Mouse (Mus musculus): ENCODE data around the gene Ryr3. TPM values are rescaled to one million over a fixed set of nuclear protein-coding genes. Genes with fewer than 3 reads are reported as not detected.
A peak's percentile ranks its signal among the peaks of the same experiment; 100 is the strongest.

Ryr3 gene
- polyA plus RNA-seq (2014; fragmentation: Nextera tagmentation; extraction: Ambion mirVana) = 2.3 and 5.0 TPM in 2 replicates

GRCm38 (mm10) chr2:113216746-113217461 is at the start of gene Ryr3:
Gene Ryr3, minus strand, starts transcription at chr2:113217096.
- peak; percentile 95 for ATAC-seq
- Histone ChIP-seq H3K4me1 (ENCODE audit: control insufficient read depth, insufficient read depth, low read length) (no peaks in the 10 kb centered on the region), H3K36me3 (ENCODE audit: control insufficient read depth, insufficient read depth, low read length) (no peaks in the 10 kb centered on the region), H3K9ac (ENCODE audit: low read length) (peak within 1 kb of the TSS; percentile 70), H3K27ac (ENCODE audit: low read depth, low read length) (peak within 1 kb of the TSS; percentile 57), H3K4me2 (ENCODE audit: low read length) (peak within 1 kb of the TSS; percentile 86), H3K9me3 (replicated peaks; ENCODE audit: control insufficient read depth, low read length) (0 out of 2 replicates have a peak, but pooled peaks cover 6% of the 10 kb centered on the region), H3K27me3 (replicated peaks; ENCODE audit: control insufficient read depth, insufficient read depth, low read length) (0 out of 2 replicates have a peak, but pooled peaks cover 8% of the 10 kb centered on the region), H3K4me3 (ENCODE audit: low read depth, low read length) (peak within 1 kb of the TSS; percentile 53)
- peak; percentile 76 for DNase-seq (ENCODE audit: low spot score)
- under 1% methylated on average over 38 of the region's 72 CpGs for WGBS

- H3K9ac ChIP-seq (ENCODE audit: low read length) = no peak overlapping the region
- H3K4me1 ChIP-seq (ENCODE audit: control insufficient read depth, insufficient read depth, low read length) = no peaks in the 10 kb centered on the region
- H3K9me3 ChIP-seq (replicated peaks; ENCODE audit: control insufficient read depth, low read length) = no peaks in the 10 kb centered on the region
- no peak overlapping the region for H3K27ac ChIP-seq (ENCODE audit: low read depth, low read length)
- DNase-seq (ENCODE audit: low spot score) (peak; percentile 56), ATAC-seq (0 out of 2 replicates have a peak, but pooled peaks have one; percentile 63)
- 36% methylated on average over 5 of the region's 5 CpGs for WGBS
- no peaks in the 10 kb centered on the region for H3K36me3 ChIP-seq (ENCODE audit: control insufficient read depth, insufficient read depth, low read length)
- H3K4me3 ChIP-seq (ENCODE audit: low read depth, low read length) = no peak overlapping the region
- no peaks in the 10 kb centered on the region for H3K27me3 ChIP-seq (replicated peaks; ENCODE audit: control insufficient read depth, insufficient read depth, low read length)
- H3K4me2 ChIP-seq (ENCODE audit: low read length) = no peak overlapping the region
These were observed 22.0 kb upstream of the Ryr3 start for GRCm38 (mm10) chr2:113238871-113239270.

GRCm38 (mm10) chr2:113236993-113237392 is 20.1 kb upstream of the Ryr3 start:
- 53% methylated on average over 1 of the region's 1 CpGs for WGBS
- H3K27ac ChIP-seq (ENCODE audit: low read depth, low read length) = no peak overlapping the region

GRCm38 (mm10) chr2:113234559-113234958 is 17.7 kb upstream of the Ryr3 start:
- Histone ChIP-seq H3K9ac (ENCODE audit: low read length) (no peak overlapping the region), H3K4me1 (ENCODE audit: control insufficient read depth, insufficient read depth, low read length) (no peaks in the 10 kb centered on the region), H3K4me2 (ENCODE audit: low read length) (no peak overlapping the region), H3K27ac (ENCODE audit: low read depth, low read length) (no peak overlapping the region), H3K27me3 (replicated peaks; ENCODE audit: control insufficient read depth, insufficient read depth, low read length) (no peaks in the 10 kb centered on the region), H3K9me3 (replicated peaks; ENCODE audit: control insufficient read depth, low read length) (no peaks in the 10 kb centered on the region), H3K4me3 (ENCODE audit: low read depth, low read length) (no peak overlapping the region), H3K36me3 (ENCODE audit: control insufficient read depth, insufficient read depth, low read length) (no peaks in the 10 kb centered on the region)
- DNase-seq (ENCODE audit: low spot score) (peak; percentile 89), ATAC-seq (peak; percentile 61)
- WGBS = 18% methylated on average over 3 of the region's 3 CpGs

More at GRCm38 (mm10) chr2:113236993-113237392, 20.1 kb upstream of the Ryr3 start:
- no peak overlapping the region for H3K4me2 ChIP-seq (ENCODE audit: low read length)
- H3K36me3 ChIP-seq (ENCODE audit: control insufficient read depth, insufficient read depth, low read length) = no peaks in the 10 kb centered on the region
- DNase-seq (ENCODE audit: low spot score) = peak; percentile 63
- H3K4me3 ChIP-seq (ENCODE audit: low read depth, low read length) = no peak overlapping the region
- no peak overlapping the region for H3K9ac ChIP-seq (ENCODE audit: low read length)
- peak; percentile 75 for ATAC-seq
- H3K4me1 ChIP-seq (ENCODE audit: control insufficient read depth, insufficient read depth, low read length) = no peaks in the 10 kb centered on the region
- H3K27me3 ChIP-seq (replicated peaks; ENCODE audit: control insufficient read depth, insufficient read depth, low read length) = no peaks in the 10 kb centered on the region
- H3K9me3 ChIP-seq (replicated peaks; ENCODE audit: control insufficient read depth, low read length) = no peaks in the 10 kb centered on the region

DNA sequence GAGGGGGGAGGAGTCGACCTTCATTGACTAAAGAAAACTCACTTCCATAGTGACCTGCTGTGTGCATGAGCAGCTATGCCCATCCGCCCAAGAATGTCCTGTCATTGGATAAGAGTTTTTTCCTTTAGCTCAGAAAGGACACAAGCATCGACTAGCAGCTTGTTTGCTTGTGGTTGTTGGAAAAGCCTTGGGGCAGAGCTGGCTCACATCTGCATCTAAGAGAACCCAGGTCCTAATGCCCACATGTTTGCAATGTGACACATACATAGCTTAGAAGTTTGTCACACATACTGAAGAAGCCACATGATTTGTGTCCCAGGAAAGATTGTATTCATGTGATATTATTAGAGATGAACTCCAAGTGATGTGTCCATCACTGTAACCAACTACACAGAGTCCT is 16.5 kb upstream of the Ryr3 start:
- H3K4me3 ChIP-seq (ENCODE audit: low read depth, low read length) = no peak overlapping the region
- H3K4me2 ChIP-seq (ENCODE audit: low read length) = no peak overlapping the region
- no peak overlapping the region for H3K9ac ChIP-seq (ENCODE audit: low read length)
- H3K4me1 ChIP-seq (ENCODE audit: control insufficient read depth, insufficient read depth, low read length) = no peaks in the 10 kb centered on the region
- DNase-seq (ENCODE audit: low spot score) (no peak), ATAC-seq (no peak)
- no peaks in the 10 kb centered on the region for H3K9me3 ChIP-seq (replicated peaks; ENCODE audit: control insufficient read depth, low read length)
- no peaks in the 10 kb centered on the region for H3K36me3 ChIP-seq (ENCODE audit: control insufficient read depth, insufficient read depth, low read length)
- 46% methylated on average over 3 of the region's 3 CpGs for WGBS
- H3K27ac ChIP-seq (ENCODE audit: low read depth, low read length) = no peak overlapping the region
- H3K27me3 ChIP-seq (replicated peaks; ENCODE audit: control insufficient read depth, insufficient read depth, low read length) = no peaks in the 10 kb centered on the region

DNA sequence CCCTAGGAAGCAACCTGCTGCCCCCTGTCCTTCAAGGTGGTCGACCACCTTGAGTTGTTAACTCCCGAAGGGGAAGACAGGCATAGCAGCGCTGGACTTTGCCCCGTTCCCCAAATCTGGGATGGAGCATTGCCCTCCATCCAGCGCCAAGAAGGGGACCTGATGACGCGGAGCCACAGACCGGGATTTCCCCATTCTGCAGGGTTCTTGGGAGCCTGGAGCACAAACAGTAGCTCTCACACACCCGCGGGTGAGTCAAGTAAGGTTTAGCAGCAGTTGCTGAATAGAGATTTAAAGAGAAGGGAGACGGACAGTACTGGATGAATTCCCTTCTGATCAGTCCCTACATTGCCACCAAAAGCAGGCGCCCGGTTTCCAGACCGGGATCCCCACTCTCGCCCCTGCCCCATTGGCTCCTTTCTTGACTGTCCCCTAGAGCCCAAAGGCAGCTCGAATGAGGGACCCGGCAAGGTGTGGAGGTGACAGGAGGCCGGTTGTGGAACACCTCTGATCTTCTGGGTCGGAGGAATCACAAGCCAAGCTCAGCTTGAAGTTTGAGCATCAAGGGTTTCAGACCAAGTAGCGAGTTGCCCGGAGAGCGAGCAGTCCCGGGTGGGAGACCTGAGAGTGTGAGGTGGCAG is 671 bp downstream of the Ryr3 start:
- Histone ChIP-seq H3K36me3 (ENCODE audit: control insufficient read depth, insufficient read depth, low read length) (no peaks in the 10 kb centered on the region), H3K9ac (ENCODE audit: low read length) (peak overlapping the region; percentile 70), H3K4me1 (ENCODE audit: control insufficient read depth, insufficient read depth, low read length) (no peaks in the 10 kb centered on the region), H3K27ac (ENCODE audit: low read depth, low read length) (0 out of 2 replicates have a peak overlapping the region, but pooled peaks have one; percentile 57), H3K4me2 (ENCODE audit: low read length) (peak overlapping the region; percentile 86), H3K9me3 (replicated peaks; ENCODE audit: control insufficient read depth, low read length) (0 out of 2 replicates have a peak, but pooled peaks cover 6% of the 10 kb centered on the region), H3K4me3 (ENCODE audit: low read depth, low read length) (peak overlapping the region; percentile 53), H3K27me3 (replicated peaks; ENCODE audit: control insufficient read depth, insufficient read depth, low read length) (0 out of 2 replicates have a peak, but pooled peaks cover 8% of the 10 kb centered on the region)
- peak; percentile 3; the same call in 1 of the 2 replicates for ATAC-seq
- peak; percentile 32 for DNase-seq (ENCODE audit: low spot score)
- 4% methylated on average over 23 of the region's 23 CpGs for WGBS

- ATAC-seq = no peak
- H3K4me3 ChIP-seq (ENCODE audit: low read depth, low read length) = no peak overlapping the region
- H3K4me2 ChIP-seq (ENCODE audit: low read length) = no peak overlapping the region
- no peaks in the 10 kb centered on the region for H3K36me3 ChIP-seq (ENCODE audit: control insufficient read depth, insufficient read depth, low read length)
- no peaks in the 10 kb centered on the region for H3K9me3 ChIP-seq (replicated peaks; ENCODE audit: control insufficient read depth, low read length)
- H3K4me1 ChIP-seq (ENCODE audit: control insufficient read depth, insufficient read depth, low read length) = no peaks in the 10 kb centered on the region
- no peak overlapping the region for H3K27ac ChIP-seq (ENCODE audit: low read depth, low read length)
- 0 out of 2 replicates have a peak, but pooled peaks cover 3% of the 10 kb centered on the region for H3K27me3 ChIP-seq (replicated peaks; ENCODE audit: control insufficient read depth, insufficient read depth, low read length)
- DNase-seq (ENCODE audit: low spot score) = no peak
- no peak overlapping the region for H3K9ac ChIP-seq (ENCODE audit: low read length)
- WGBS = 76% methylated on average over 3 of the region's 3 CpGs
These were observed 6.9 kb downstream of the Ryr3 start for GRCm38 (mm10) chr2:113210023-113210422.

DNA sequence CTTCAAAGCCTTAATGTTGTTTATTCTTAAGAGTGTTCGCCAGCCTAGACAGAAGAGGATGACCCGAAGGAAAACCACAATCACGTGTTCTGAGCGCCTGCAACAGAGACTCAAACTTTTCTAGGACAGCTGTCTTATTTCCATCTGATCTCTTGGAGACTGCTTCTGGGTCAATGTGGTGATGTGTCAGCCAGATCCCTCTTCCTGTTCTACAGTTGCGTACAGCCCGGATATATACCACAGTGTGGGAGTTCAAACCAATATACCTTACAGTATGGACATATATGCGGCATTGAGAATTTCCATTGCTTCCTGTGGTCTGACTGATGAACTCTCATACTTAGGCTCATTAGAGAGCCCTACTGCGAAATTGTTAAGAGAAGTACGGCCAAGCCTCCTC is 7.6 kb downstream of the Ryr3 start:
- WGBS = 94% methylated on average over 9 of the region's 9 CpGs
- DNase-seq (ENCODE audit: low spot score) (no peak), ATAC-seq (no peak)
- Histone ChIP-seq H3K9me3 (replicated peaks; ENCODE audit: control insufficient read depth, low read length) (no peaks in the 10 kb centered on the region), H3K27me3 (replicated peaks; ENCODE audit: control insufficient read depth, insufficient read depth, low read length) (no peaks in the 10 kb centered on the region), H3K27ac (ENCODE audit: low read depth, low read length) (no peak overlapping the region), H3K36me3 (ENCODE audit: control insufficient read depth, insufficient read depth, low read length) (no peaks in the 10 kb centered on the region), H3K4me1 (ENCODE audit: control insufficient read depth, insufficient read depth, low read length) (no peaks in the 10 kb centered on the region), H3K4me3 (ENCODE audit: low read depth, low read length) (no peak overlapping the region), H3K4me2 (ENCODE audit: low read length) (no peak overlapping the region), H3K9ac (ENCODE audit: low read length) (no peak overlapping the region)

DNA sequence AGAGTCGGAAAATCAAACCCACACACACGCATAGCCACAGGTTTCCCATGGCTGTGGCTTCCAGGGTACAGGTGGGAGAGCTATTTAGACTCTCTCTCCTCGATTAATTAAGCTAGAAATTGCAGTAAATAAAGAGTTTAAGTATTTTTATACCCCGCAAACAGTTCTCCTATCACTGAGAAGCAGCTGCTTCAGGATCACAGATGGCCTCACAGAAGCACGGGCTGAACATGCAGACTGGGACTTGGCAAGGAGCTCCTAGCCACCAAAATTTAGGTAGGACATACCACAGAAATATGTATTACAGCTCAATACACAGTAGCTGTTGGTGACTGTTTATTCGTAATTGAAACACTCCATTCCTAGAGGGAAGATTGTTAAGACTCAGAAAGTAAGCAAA is 14.0 kb downstream of the Ryr3 start:
- H3K4me3 ChIP-seq (ENCODE audit: low read depth, low read length) = no peak overlapping the region

More for the DNA sequence above, 14.0 kb downstream of the Ryr3 start:
- H3K27me3 ChIP-seq (replicated peaks; ENCODE audit: control insufficient read depth, insufficient read depth, low read length) = no peaks in the 10 kb centered on the region
- H3K36me3 ChIP-seq (ENCODE audit: control insufficient read depth, insufficient read depth, low read length) = no peaks in the 10 kb centered on the region
- no peak overlapping the region for H3K9ac ChIP-seq (ENCODE audit: low read length)
- no peak overlapping the region for H3K27ac ChIP-seq (ENCODE audit: low read depth, low read length)
- no peaks in the 10 kb centered on the region for H3K9me3 ChIP-seq (replicated peaks; ENCODE audit: control insufficient read depth, low read length)
- ATAC-seq (no peak; the same call in 1 of the 2 replicates), DNase-seq (ENCODE audit: low spot score) (peak; percentile 12)
- no peak overlapping the region for H3K4me2 ChIP-seq (ENCODE audit: low read length)
- WGBS = 86% methylated on average over 6 of the region's 6 CpGs
- no peaks in the 10 kb centered on the region for H3K4me1 ChIP-seq (ENCODE audit: control insufficient read depth, insufficient read depth, low read length)
